Mouse (Mus musculus): ENCODE measurements around the gene Pdrg1. TPM values are rescaled to one million over a fixed set of nuclear protein-coding genes. Genes with fewer than 3 reads are reported as not detected.
A peak's percentile ranks its signal among the peaks of the same experiment; 100 is the strongest.

Gene Pdrg1
- polyA plus RNA-seq (2014; fragmentation: Nextera tagmentation; extraction: Ambion mirVana) = 108 and 118 TPM in 2 replicates

DNA sequence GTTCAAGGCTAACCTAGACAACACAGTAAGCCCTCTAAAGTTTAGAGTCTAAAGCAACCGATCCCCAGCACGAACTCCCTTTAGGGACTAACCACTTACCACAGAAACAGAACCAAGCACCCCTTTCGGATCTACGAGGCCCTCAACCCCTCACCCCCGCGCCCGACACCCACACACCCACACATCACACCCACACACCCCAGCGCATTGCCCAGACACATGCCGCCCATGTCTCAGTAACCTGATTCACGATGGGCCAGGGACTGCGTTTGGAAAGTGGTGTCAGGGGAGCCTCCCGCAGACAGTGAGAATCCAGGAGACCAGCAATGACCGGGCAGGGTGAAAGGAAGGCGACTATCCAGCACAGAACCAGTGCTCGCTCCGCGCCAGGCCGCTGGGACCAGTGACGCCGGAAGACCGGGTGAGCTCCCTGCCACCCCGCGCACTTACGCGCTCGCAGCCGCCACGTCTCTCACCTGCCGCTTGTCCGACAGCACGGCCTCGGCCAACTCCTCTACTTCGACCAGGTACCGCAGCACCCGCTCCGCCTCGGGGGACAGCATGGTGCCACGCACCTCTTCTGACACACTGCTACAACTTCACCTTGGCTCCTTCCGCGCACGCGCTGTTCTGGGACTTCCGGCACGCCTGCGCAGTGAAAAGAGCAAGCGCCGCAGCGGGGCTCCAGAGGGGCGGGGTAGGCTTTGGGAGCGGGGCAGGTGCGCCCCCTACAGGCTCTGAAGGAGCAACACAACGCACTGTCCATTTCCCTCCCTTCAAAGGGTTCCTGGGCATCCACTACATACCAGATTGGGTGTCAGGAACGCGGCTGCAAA is at the start of gene Pdrg1:
TSS of gene Pdrg1 (minus strand) at position 670 of the 836 bp plus-strand sequence.
- peak within 1 kb of the TSS; percentile 83 for H3K9ac ChIP-seq (ENCODE audit: low read length)
- H3K27ac ChIP-seq (ENCODE audit: low read depth, low read length) = peak within 1 kb of the TSS; percentile 23
- peak within 1 kb of the TSS; percentile 85 for H3K4me2 ChIP-seq (ENCODE audit: low read length)
- ATAC-seq = peak; percentile 96
- 2% methylated on average over 54 of the region's 54 CpGs for WGBS
- H3K4me1 ChIP-seq (ENCODE audit: control insufficient read depth, insufficient read depth, low read length) = peaks cover 12% of the 10 kb centered on the region
- no peaks in the 10 kb centered on the region for H3K9me3 ChIP-seq (replicated peaks; ENCODE audit: control insufficient read depth, low read length)
- H3K27me3 ChIP-seq (replicated peaks; ENCODE audit: control insufficient read depth, insufficient read depth, low read length) = no peaks in the 10 kb centered on the region
- peak within 1 kb of the TSS; percentile 81 for H3K4me3 ChIP-seq (ENCODE audit: low read depth, low read length)
- peaks cover 23% of the 10 kb centered on the region for H3K36me3 ChIP-seq (ENCODE audit: control insufficient read depth, insufficient read depth, low read length)
- peak; percentile 97 for DNase-seq (ENCODE audit: low spot score)

DNA sequence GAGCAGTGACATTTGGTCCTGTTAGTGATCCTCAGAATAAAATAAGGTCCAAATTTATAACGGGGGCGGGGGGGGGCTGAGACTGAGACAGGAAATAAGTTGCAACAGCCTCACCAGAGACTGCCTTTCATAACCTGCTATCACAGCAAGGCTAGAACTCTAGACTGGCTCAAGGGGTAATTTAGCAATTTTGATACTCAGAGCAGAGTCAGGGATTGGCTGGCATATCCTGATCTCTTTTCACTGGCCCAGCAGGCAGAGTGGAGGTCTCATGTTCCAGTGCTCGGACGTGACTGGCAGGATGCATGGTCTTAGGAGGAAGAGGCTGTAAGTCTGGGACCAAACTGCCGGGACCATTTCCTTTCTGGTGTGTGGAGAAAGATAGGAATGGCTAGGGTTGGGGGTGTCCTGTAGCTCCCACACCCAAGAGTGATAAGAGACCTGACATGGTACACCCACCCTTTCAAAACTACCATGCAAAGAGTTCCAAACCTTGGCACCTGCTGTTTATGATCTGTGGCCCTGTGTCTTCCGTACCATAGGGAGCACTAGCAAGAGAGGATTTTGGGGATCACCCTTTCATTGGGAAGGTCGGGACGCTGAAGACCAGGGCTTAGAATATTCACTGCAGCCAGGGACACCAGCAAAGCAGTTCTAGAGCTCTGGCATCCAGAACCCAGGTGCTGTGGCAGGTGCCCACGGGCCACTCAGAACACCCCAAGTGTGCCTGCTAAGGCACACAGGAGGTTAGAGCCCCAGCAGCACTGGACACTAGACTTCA is 49.2 kb upstream of the Pdrg1 start:
- 69% methylated on average over 9 of the region's 9 CpGs for WGBS

DNA sequence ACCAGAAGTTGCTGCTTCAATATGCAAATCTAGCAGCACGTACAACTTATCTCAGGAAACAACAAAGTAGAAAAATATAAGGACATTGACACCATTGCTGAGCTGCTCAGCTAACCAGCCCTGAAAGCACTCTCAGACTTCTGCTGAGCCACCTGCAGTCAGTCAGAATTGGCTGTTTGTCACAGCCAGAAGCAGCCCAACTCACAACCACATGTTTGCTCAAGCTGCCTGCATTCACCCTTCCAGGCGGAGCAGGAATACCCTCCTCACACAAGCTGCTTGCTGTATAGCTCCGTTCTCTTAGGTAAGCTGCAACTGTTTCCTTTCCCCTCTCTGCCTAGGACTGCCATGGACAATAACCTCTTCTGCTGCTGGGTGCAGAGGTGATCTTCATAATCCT is 48.2 kb upstream of the Pdrg1 start:
- no peak overlapping the region for H3K4me2 ChIP-seq (ENCODE audit: low read length)
- ATAC-seq = peak; percentile 23; the same call in 1 of the 2 replicates
- 52% methylated on average over 3 of the region's 3 CpGs for WGBS
- H3K36me3 ChIP-seq (ENCODE audit: control insufficient read depth, insufficient read depth, low read length) = no peaks in the 10 kb centered on the region
- H3K9me3 ChIP-seq (replicated peaks; ENCODE audit: control insufficient read depth, low read length) = no peaks in the 10 kb centered on the region
- peak overlapping the region; percentile 29; the same call in 1 of the 2 replicates for H3K27ac ChIP-seq (ENCODE audit: low read depth, low read length)
- no peaks in the 10 kb centered on the region for H3K4me1 ChIP-seq (ENCODE audit: control insufficient read depth, insufficient read depth, low read length)
- peak; percentile 51 for DNase-seq (ENCODE audit: low spot score)
- no peak overlapping the region for H3K9ac ChIP-seq (ENCODE audit: low read length)
- 0 out of 2 replicates have a peak, but pooled peaks cover 2% of the 10 kb centered on the region for H3K27me3 ChIP-seq (replicated peaks; ENCODE audit: control insufficient read depth, insufficient read depth, low read length)
- no peak overlapping the region for H3K4me3 ChIP-seq (ENCODE audit: low read depth, low read length)

More for the DNA sequence above, 49.2 kb upstream of the Pdrg1 start:
- 0 out of 2 replicates have a peak overlapping the region, but pooled peaks have one; percentile 29 for H3K27ac ChIP-seq (ENCODE audit: low read depth, low read length)
- no peak overlapping the region for H3K4me3 ChIP-seq (ENCODE audit: low read depth, low read length)
- no peak for DNase-seq (ENCODE audit: low spot score)
- H3K9me3 ChIP-seq (replicated peaks; ENCODE audit: control insufficient read depth, low read length) = no peaks in the 10 kb centered on the region
- H3K4me1 ChIP-seq (ENCODE audit: control insufficient read depth, insufficient read depth, low read length) = no peaks in the 10 kb centered on the region
- ATAC-seq = no peak
- 0 out of 2 replicates have a peak, but pooled peaks cover 4% of the 10 kb centered on the region for H3K27me3 ChIP-seq (replicated peaks; ENCODE audit: control insufficient read depth, insufficient read depth, low read length)
- H3K36me3 ChIP-seq (ENCODE audit: control insufficient read depth, insufficient read depth, low read length) = no peaks in the 10 kb centered on the region
- H3K9ac ChIP-seq (ENCODE audit: low read length) = no peak overlapping the region
- no peak overlapping the region for H3K4me2 ChIP-seq (ENCODE audit: low read length)

DNA sequence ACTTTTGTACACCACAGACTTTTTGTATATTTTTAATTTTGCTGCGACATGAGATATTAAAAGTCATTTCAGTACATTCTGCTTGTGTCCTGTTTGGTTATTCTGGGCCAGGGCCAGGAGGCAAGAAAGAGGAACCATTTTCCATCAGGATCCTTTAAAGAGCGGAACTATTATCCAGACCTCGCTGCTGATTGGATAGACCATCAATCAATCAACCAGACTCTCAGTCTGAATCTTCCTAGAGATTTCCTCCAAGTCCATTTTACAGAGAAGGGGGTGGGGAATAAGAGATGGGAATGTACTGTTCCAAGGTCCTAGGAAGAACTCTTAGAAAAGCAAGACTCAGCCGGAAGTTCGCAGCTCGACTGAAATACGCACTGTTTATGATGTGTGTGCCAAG is 45.0 kb upstream of the Pdrg1 start:
- no peak overlapping the region for H3K27ac ChIP-seq (ENCODE audit: low read depth, low read length)
- no peak overlapping the region for H3K9ac ChIP-seq (ENCODE audit: low read length)
- H3K4me1 ChIP-seq (ENCODE audit: control insufficient read depth, insufficient read depth, low read length) = no peaks in the 10 kb centered on the region
- H3K4me2 ChIP-seq (ENCODE audit: low read length) = no peak overlapping the region
- no peak overlapping the region for H3K4me3 ChIP-seq (ENCODE audit: low read depth, low read length)
- DNase-seq (ENCODE audit: low spot score) (no peak), ATAC-seq (no peak)
- WGBS = 90% methylated on average over 7 of the region's 7 CpGs
- H3K27me3 ChIP-seq (replicated peaks; ENCODE audit: control insufficient read depth, insufficient read depth, low read length) = no peaks in the 10 kb centered on the region
- no peaks in the 10 kb centered on the region for H3K9me3 ChIP-seq (replicated peaks; ENCODE audit: control insufficient read depth, low read length)
- H3K36me3 ChIP-seq (ENCODE audit: control insufficient read depth, insufficient read depth, low read length) = 0 out of 2 replicates have a peak, but pooled peaks cover 3% of the 10 kb centered on the region

DNA sequence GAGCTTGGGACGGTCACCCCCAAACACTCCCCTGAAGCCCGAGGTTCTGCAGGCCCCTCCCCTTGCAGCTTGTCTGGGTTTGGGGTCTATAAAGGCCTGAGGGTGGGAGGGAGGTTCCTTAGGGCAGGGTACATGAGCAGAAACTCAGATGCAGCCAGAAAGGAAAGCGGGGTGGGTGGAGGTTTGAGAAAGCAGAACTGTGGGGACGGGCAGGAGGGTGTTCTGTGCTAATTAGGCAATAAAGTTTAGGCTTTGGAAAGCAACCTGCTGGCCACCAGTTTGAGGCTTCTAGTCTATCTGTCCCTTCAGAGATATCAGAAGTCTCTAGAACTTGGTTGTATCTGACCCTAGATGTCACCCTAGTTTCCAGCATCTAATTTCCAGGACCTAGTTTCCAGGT is 43.1 kb upstream of the Pdrg1 start:
- no peaks in the 10 kb centered on the region; the same call in 1 of the 2 replicates for H3K27me3 ChIP-seq (replicated peaks; ENCODE audit: control insufficient read depth, insufficient read depth, low read length)
- no peak for ATAC-seq
- H3K4me2 ChIP-seq (ENCODE audit: low read length) = no peak overlapping the region
- H3K4me1 ChIP-seq (ENCODE audit: control insufficient read depth, insufficient read depth, low read length) = no peaks in the 10 kb centered on the region
- no peaks in the 10 kb centered on the region for H3K9me3 ChIP-seq (replicated peaks; ENCODE audit: control insufficient read depth, low read length)
- H3K36me3 ChIP-seq (ENCODE audit: control insufficient read depth, insufficient read depth, low read length) = peaks cover 14% of the 10 kb centered on the region
- no peak overlapping the region for H3K4me3 ChIP-seq (ENCODE audit: low read depth, low read length)
- no peak overlapping the region for H3K9ac ChIP-seq (ENCODE audit: low read length)
- 77% methylated on average over 4 of the region's 4 CpGs for WGBS
- H3K27ac ChIP-seq (ENCODE audit: low read depth, low read length) = no peak overlapping the region
- no peak for DNase-seq (ENCODE audit: low spot score)

DNA sequence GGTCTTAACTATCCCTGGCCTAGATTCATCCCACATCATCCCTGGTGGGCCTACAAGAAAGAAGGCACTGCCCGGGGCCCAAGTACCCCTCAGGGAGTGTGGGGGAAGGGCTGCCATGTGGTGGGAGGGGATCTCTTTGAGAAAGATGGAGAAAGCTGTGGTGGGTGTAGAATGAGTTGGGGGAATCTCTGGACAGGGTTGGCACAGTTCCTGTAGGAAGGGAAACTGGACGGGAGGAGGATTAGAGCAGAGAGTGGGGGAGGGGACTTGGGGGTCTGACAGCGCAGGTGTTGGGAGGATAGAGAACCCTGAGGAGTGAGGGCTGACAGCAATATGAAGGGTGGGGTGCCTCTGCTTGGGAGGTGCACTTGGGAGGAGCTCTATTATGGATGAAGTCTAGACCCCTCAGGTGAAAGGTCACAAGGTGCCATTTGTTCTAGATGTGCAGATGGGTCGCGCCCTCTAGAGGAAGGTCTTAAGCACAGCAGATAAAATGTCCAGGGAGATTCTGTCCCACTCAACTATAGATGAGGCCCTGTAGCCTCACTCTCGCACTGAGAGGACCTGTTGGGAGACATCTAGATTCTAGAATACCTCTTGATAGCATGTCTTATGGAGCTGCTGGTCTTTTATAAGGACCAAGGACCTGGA is 40.2 kb upstream of the Pdrg1 start:
- Histone ChIP-seq H3K4me2 (ENCODE audit: low read length) (no peak overlapping the region), H3K36me3 (ENCODE audit: control insufficient read depth, insufficient read depth, low read length) (peaks cover 14% of the 10 kb centered on the region), H3K27me3 (replicated peaks; ENCODE audit: control insufficient read depth, insufficient read depth, low read length) (peaks cover 14% of the 10 kb centered on the region), H3K4me1 (ENCODE audit: control insufficient read depth, insufficient read depth, low read length) (no peaks in the 10 kb centered on the region), H3K4me3 (ENCODE audit: low read depth, low read length) (no peak overlapping the region), H3K9ac (ENCODE audit: low read length) (no peak overlapping the region), H3K27ac (ENCODE audit: low read depth, low read length) (no peak overlapping the region), H3K9me3 (replicated peaks; ENCODE audit: control insufficient read depth, low read length) (no peaks in the 10 kb centered on the region)
- ATAC-seq = no peak
- WGBS = 56% methylated on average over 6 of the region's 6 CpGs
- no peak for DNase-seq (ENCODE audit: low spot score)

DNA sequence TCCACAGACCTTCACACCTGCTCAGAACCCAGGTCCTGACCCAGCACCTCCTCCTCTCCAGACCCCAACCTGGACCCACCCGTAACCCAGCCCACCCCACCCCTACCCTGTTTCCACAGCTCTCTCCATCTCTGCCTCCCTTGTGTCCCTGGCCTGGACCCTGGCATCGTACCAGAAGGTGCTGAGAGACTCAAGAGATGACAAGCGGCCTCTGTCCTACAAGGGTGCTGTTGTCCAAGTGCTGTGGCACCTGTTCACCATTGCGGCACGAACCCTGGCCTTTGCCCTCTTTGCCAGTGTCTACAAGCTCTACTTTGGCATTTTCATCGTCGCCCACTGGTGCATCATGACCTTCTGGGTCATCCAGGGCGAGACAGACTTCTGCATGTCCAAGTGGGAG is 38.7 kb upstream of the Pdrg1 start:
- no peaks in the 10 kb centered on the region for H3K9me3 ChIP-seq (replicated peaks; ENCODE audit: control insufficient read depth, low read length)
- WGBS = 90% methylated on average over 8 of the region's 8 CpGs
- no peak overlapping the region for H3K4me3 ChIP-seq (ENCODE audit: low read depth, low read length)
- no peak overlapping the region for H3K27ac ChIP-seq (ENCODE audit: low read depth, low read length)
- peaks cover 14% of the 10 kb centered on the region for H3K27me3 ChIP-seq (replicated peaks; ENCODE audit: control insufficient read depth, insufficient read depth, low read length)
- no peak overlapping the region for H3K4me2 ChIP-seq (ENCODE audit: low read length)
- ATAC-seq (no peak), DNase-seq (ENCODE audit: low spot score) (no peak)
- H3K9ac ChIP-seq (ENCODE audit: low read length) = no peak overlapping the region
- H3K4me1 ChIP-seq (ENCODE audit: control insufficient read depth, insufficient read depth, low read length) = peaks cover 13% of the 10 kb centered on the region
- H3K36me3 ChIP-seq (ENCODE audit: control insufficient read depth, insufficient read depth, low read length) = peaks cover 14% of the 10 kb centered on the region

DNA sequence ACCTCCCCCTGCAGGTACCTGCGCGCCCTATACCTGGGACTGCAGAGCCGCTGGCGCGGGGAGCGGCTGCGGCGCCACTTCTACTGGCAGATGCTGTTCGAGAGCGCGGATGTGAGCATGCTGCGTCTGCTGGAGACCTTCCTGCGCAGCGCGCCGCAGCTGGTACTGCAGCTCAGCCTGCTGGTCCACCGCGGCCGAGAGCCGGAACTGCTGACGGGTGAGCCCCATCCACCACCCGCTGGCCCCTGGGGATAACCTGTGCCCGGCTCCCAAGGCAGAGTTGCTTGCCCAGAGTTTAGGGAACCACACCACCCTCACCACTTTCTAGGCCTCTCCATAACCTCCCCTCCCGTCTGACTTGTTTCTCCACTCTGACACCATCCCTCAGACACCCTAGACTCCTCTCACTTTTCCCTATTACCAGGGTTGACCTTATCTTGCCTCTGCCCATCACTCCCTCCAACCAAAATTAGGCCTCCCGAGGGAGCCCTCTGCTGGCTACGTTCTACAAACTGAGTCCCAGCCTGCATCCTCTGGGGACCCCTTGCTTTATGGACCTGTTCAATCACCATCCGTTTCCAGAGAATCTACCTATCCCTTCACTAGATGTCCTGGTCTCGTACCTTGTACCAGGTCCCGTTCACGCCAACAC is 37.6 kb upstream of the Pdrg1 start:
- H3K27me3 ChIP-seq (replicated peaks; ENCODE audit: control insufficient read depth, insufficient read depth, low read length) = peaks cover 14% of the 10 kb centered on the region
- no peak overlapping the region for H3K4me2 ChIP-seq (ENCODE audit: low read length)
- DNase-seq (ENCODE audit: low spot score) (no peak), ATAC-seq (no peak)
- peaks cover 20% of the 10 kb centered on the region for H3K4me1 ChIP-seq (ENCODE audit: control insufficient read depth, insufficient read depth, low read length)
- no peak overlapping the region for H3K9ac ChIP-seq (ENCODE audit: low read length)
- peaks cover 12% of the 10 kb centered on the region for H3K36me3 ChIP-seq (ENCODE audit: control insufficient read depth, insufficient read depth, low read length)
- H3K9me3 ChIP-seq (replicated peaks; ENCODE audit: control insufficient read depth, low read length) = no peaks in the 10 kb centered on the region
- no peak overlapping the region for H3K4me3 ChIP-seq (ENCODE audit: low read depth, low read length)
- 10% methylated on average over 30 of the region's 30 CpGs for WGBS
- no peak overlapping the region for H3K27ac ChIP-seq (ENCODE audit: low read depth, low read length)

All from forebrain, embryonic 14.5 days (tissue).